Mouse (Mus musculus): Measurements from ENCODE around the gene D630036H23Rik. TPM values are rescaled to one million over a fixed set of nuclear protein-coding genes. Genes with fewer than 3 reads are reported as not detected.
A peak's percentile ranks its signal among the peaks of the same experiment; 100 is the strongest.
"Not testable (repeated sequence)": the region's sequence is repeated elsewhere in the genome, so short reads cannot be mapped to it uniquely, and the experiment has no call there.

D630036H23Rik gene
- 1.9 TPM in 1 of 2 replicates, not detected in the other for total RNA-seq (2014; fragmentation: Nextera tagmentation)
- not detected in 2 replicates for total RNA-seq (2017)

- peak; percentile 88 for ATAC-seq (replicated peaks; ENCODE audit: low FRiP score, low TSS enrichment, poor library complexity, severe bottlenecking)
Measured at GRCm38 (mm10) chr12:36381441-36382340, at the start of gene D630036H23Rik, which contains the start of gene Ispd. Gene D630036H23Rik, minus strand, starts transcription at chr12:36382181. Gene Ispd, plus strand, starts transcription at chr12:36381450.

- no peak for ATAC-seq (replicated peaks; ENCODE audit: low FRiP score, low TSS enrichment, poor library complexity, severe bottlenecking)
Measured at GRCm38 (mm10) chr12:36426163-36427045, 44.4 kb upstream of the D630036H23Rik start.

DNA sequence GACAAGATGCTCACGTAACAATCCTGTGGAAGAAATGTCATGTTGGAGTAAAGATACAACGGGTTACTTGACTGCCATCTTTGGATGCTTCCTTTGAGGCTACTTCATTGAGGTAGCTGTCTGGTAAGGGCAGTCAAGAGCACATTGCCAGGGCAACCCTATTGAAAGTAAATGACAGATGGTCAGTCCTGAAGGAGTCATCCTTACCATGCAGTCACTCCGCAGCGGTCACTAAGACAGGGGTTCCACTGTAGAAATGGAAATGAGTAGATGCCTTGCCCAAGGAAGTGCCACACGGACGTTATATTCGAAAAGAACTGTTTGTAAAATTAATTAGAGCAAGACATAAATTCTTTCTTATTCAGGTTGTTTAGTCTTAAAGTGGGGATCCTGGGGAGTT is 43.3 kb upstream of the D630036H23Rik start:
- no peak for ATAC-seq (replicated peaks; ENCODE audit: low FRiP score, low TSS enrichment, poor library complexity, severe bottlenecking)

GRCm38 (mm10) chr12:36423677-36424076 is 41.7 kb upstream of the D630036H23Rik start:
- ATAC-seq (replicated peaks; ENCODE audit: low FRiP score, low TSS enrichment, poor library complexity, severe bottlenecking): no peak

- ATAC-seq (replicated peaks; ENCODE audit: low FRiP score, low TSS enrichment, poor library complexity, severe bottlenecking): no peak
Measured at GRCm38 (mm10) chr12:36395115-36395514, 13.1 kb upstream of the D630036H23Rik start.

- ATAC-seq (replicated peaks; ENCODE audit: low FRiP score, low TSS enrichment, poor library complexity, severe bottlenecking): no peak
Measured at GRCm38 (mm10) chr12:36386991-36387390, 5.0 kb upstream of the D630036H23Rik start.

- ATAC-seq (replicated peaks; ENCODE audit: low FRiP score, low TSS enrichment, poor library complexity, severe bottlenecking): no peak
Measured at GRCm38 (mm10) chr12:36385386-36385785, 3.4 kb upstream of the D630036H23Rik start.

GRCm38 (mm10) chr12:36380806-36381205 is 1.2 kb downstream of the D630036H23Rik start:
- no peak for ATAC-seq (replicated peaks; ENCODE audit: low FRiP score, low TSS enrichment, poor library complexity, severe bottlenecking)

DNA sequence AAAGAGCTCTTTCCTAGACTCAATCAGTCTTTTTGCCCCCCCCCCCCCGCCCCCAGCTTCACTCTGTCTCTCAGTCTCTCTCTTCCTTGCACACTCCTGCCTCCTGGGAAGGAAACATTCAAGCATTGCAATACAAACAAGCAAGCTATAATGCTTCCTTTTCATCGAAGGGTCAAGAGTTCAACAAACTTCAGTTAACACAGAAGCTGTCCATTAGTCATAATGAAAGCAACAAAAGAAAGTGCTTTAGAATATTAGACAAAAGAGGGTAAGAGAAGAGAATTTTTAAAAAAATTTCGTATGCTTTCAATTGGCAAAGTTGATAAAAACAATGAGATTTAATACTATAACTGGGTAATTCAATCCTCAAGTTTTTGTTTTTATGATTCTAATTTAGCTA is 1.7 kb downstream of the D630036H23Rik start:
- no peak for ATAC-seq (replicated peaks; ENCODE audit: low FRiP score, low TSS enrichment, poor library complexity, severe bottlenecking)

DNA sequence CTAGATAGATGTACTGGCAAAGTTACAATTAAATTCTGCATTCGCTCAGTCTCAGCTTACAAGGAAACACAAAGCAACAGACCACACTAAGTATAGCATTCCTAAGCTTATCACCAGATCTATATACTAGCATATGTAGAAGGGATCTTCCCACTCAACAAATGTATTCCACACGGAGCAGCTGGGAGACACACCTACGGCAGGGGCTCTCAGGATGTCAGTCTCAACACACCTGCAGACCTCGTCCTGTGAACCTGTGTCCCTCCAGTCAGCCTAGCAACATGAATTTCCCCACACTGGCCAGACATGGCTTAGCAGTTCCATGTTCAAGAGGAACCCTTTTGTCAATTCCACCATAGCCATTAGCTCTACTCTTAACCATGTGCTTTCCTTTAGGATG is 5.6 kb downstream of the D630036H23Rik start:
- ATAC-seq (replicated peaks; ENCODE audit: low FRiP score, low TSS enrichment, poor library complexity, severe bottlenecking): not testable (repeated sequence)

DNA sequence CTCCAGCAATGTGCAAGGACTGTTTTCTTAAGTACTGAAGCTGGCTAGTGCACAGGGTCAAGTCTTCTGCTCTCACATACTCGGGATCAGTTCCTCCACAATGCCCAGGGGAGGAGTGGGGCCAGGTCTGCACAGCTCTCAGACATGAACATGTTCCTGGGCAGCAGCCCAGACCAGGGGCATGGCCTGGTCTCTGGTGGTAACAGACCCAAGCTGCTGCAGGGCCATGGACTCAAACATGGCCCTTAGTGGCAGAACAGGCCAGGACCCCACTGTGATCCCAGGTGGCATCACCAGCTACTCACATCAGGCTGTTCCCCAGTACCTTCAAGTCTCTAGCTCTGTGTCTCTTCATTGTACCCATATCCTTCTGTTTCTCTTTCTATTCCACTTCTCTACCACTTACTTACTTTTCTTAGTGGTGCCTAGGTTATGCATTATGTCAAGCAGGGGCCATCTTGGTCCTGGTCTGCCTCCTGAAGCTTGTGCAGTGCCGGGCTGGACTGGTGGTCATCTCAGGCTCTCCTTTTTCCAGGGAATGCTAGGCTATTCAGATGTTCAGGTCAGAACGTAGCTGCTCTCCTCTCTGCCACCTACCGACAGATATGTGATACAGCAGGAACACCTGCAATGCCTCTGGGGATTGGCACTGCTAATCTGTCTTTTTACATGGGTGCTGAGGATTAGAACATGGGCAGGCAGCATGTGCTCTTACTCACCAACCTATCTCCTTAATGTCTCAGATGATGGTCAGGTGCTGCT is 8.6 kb downstream of the D630036H23Rik start:
- peak; percentile 59; the same call in 1 of the 2 replicates for ATAC-seq (replicated peaks; ENCODE audit: low FRiP score, low TSS enrichment, poor library complexity, severe bottlenecking)

DNA sequence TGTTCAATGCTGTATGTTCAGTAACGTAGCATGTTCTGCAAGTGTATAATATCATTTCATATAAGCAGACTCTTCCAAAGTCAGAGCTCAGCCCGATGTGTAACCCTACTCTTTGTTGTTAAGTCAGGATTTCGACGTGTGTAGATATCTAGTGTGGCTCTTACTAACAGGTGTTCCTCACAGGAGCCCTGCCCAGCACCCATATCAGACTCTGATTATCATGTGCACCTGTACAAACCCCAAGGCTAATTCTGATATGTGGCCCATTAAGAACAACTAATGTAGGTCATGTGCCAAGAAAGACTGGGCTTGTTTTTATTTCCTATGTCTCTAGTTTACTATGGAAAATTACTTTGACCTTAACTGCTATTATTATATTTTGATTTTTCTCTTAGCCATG is 18.0 kb downstream of the D630036H23Rik start:
- no peak for ATAC-seq (replicated peaks; ENCODE audit: low FRiP score, low TSS enrichment, poor library complexity, severe bottlenecking)

GRCm38 (mm10) chr12:36360693-36361092 is 21.3 kb downstream of the D630036H23Rik start:
- ATAC-seq (replicated peaks; ENCODE audit: low FRiP score, low TSS enrichment, poor library complexity, severe bottlenecking): no peak

GRCm38 (mm10) chr12:36360064-36360463 is 21.9 kb downstream of the D630036H23Rik start:
- ATAC-seq (replicated peaks; ENCODE audit: low FRiP score, low TSS enrichment, poor library complexity, severe bottlenecking): no peak

DNA sequence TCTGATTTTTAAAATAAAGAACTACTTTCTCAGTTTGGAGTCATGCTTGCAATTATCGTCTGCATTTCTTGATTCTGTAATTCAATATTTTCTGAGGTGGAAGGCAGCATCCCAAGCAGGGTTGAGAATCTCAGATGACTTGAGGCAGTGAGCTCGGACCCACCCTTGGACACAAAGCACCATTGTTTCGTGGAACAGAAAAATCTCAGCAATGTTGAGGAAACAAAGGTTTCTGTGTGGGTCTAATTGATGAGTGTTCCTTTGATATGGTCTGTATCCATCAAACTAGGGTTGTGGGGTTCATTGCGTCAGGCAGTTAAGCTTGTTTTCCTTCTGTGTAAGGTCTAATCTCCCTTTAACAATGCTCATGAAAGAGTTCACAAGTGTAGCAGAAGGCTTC is 37.9 kb downstream of the D630036H23Rik start:
- no peak for ATAC-seq (replicated peaks; ENCODE audit: low FRiP score, low TSS enrichment, poor library complexity, severe bottlenecking)

DNA sequence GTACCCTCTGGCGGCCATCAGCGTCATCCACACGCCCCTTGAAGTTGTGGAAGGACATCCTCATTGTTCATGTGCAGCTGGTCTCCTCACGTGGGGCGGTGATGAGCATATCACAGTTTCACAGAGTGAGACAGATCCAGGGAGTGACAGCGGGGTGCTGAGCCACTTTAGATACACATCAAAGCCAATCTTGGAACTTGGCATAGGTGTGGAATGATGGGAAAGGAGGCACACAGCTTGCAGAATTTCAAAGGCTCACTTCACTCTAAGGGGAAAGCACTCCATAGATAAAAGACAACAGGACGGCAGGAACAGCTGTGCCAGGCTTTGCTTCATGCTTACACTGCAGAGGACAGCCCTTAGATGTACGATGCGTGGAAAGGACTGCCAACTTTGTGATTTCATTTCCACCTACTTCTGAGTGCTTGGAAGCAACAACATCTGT is 48.1 kb downstream of the D630036H23Rik start:
- ATAC-seq (replicated peaks; ENCODE audit: low FRiP score, low TSS enrichment, poor library complexity, severe bottlenecking): no peak

- no peak for ATAC-seq (replicated peaks; ENCODE audit: low FRiP score, low TSS enrichment, poor library complexity, severe bottlenecking)
Measured at GRCm38 (mm10) chr12:36332676-36333075, 49.3 kb downstream of the D630036H23Rik start.
